ENCODE assay signal across 16 mouse cellular contexts in the genomic region with DNA sequence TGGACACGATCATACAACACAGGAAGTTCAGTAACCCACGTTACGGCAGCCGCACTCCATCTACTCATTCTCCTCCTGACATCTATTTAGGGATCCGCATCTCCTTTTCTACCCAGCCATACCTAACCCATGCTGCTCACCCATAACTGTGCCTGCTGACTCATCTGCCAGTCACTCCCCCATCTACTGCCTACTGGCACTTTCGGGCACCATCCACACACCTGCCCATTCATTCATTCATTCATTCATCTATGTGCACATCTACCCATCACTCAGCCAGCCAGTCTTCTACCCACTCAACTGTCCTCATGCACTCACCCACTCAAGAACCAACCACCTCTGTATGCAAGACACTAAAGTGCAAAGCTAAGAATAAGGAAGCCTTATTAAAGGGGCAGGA. TPM values are rescaled to one million over a fixed set of nuclear protein-coding genes. Genes with fewer than 3 reads are reported as not detected.
DNase-seq lines count a peak whose midpoint lies in the region; ATAC-seq lines count a peak whose summit lies in the region.
"Had no signal": no experiment of that assay in that cellular context is flagged by ENCODE, and none has a peak within 500 bp of the region (broad histone marks: within the 10 kb centered on the region; RNA-seq: fewer than 3 reads in every experiment).

No protein-coding gene starts in this region.

- intact Hi-C loops in left cerebral cortex, postnatal 4 days (cut with DNase I) = no loop called here

- DNase-seq in frontal cortex, postnatal 10 days (ENCODE audit: low spot score in 2 of 2) = no peak
- peak; percentile 27 to 46 for DNase-seq in left cerebral cortex, adult 18-20 months (ENCODE audit: low spot score in 2 of 2)
- no peak for DNase-seq in left cerebral cortex, postnatal 4 days
- DNase-seq in right cerebral cortex, postnatal 25 days = peak; percentile 11
- no peak for DNase-seq in right cerebral cortex, postnatal 10 days (ENCODE audit: low spot score in 2 of 2)
- DNase-seq in telencephalon, adult 2 months (ENCODE audit: low read depth, low spot score) = peak; percentile 22
- no peak for DNase-seq in spleen, postnatal 36 days (ENCODE audit: low spot score in 2 of 2)
- DNase-seq: adrenal gland, postnatal 10 days; cerebellum, adult 11-12 months; cerebellum, adult 9-11 months; cerebellum, postnatal 36 days; gastrocnemius, postnatal 10 days; heart, adult 18-20 months; heart, postnatal 14 days had no signal

- ATAC-seq in frontal cortex, adult (ENCODE audit: low TSS enrichment) = peak; percentile 82
- ATAC-seq: hindbrain, postnatal 0 days had no signal

RNA-seq across cellular contexts. Expression of a gene that starts 26.7 kb away (rescaled TPM):
- total RNA-seq in left cerebral cortex, adult 18-20 months (2021) = 1 to 10 TPM; 4.9 to 5.2 TPM
- total RNA-seq in left cerebral cortex, postnatal 4 days (2021) = 10 to 100 TPM; 31.5 to 37.2 TPM

RNA-seq across cellular contexts. Expression of a gene that starts 28.4 kb away (rescaled TPM):
- total RNA-seq in left cerebral cortex, adult 18-20 months (2021) = 10 to 100 TPM; 29.7 to 30.3 TPM
- 10 to 100 TPM; 27.7 to 29.0 TPM for total RNA-seq in left cerebral cortex, postnatal 4 days (2021)

RNA-seq across cellular contexts. Expression of a gene that starts 28.7 kb away (rescaled TPM):
- 10 to 100 TPM; 20.1 to 20.9 TPM for total RNA-seq in left cerebral cortex, adult 18-20 months (2021)
- 10 to 100 TPM; 29.9 to 32.2 TPM for total RNA-seq in left cerebral cortex, postnatal 4 days (2021)

RNA-seq across cellular contexts. Expression of a gene that starts 50.4 kb away (rescaled TPM):
- total RNA-seq in left cerebral cortex, adult 18-20 months (2021) = 100 to 1,000 TPM; 383 to 387 TPM
- total RNA-seq in left cerebral cortex, postnatal 4 days (2021) = 100 to 1,000 TPM; 255 to 270 TPM

Comparison
In these comparisons a context has a peak if more than half of its experiments do, and no peak if none do; other contexts are left out.
1. DNase-seq: peak in left cerebral cortex, adult 18-20 months (2 of 2), right cerebral cortex, postnatal 25 days (single experiment) and telencephalon, adult 2 months (single experiment); none in frontal cortex, postnatal 10 days (0 of 2), left cerebral cortex, postnatal 4 days (single experiment), right cerebral cortex, postnatal 10 days (0 of 2) and spleen, postnatal 36 days (0 of 2).
2. RNA of a gene that starts 26.7 kb away (total RNA-seq): 31.5 to 37.2 TPM in left cerebral cortex, postnatal 4 days; 4.9 to 5.2 TPM in left cerebral cortex, adult 18-20 months; every median in the first group is over 4 times any median in the second.